Mouse (Mus musculus): ENCODE measurements at regions not wholly inside any gene's neighbourhood (a gene's known extent, or its start where the extent isn't known, plus 50 kb on each side); places are given as distances from the start of the nearest gene placed in this dataset.

GRCm38 (mm10) chr5:51397528-51397927, 170.0 kb downstream of the Ppargc1a start:
- DNase-seq (ENCODE audit: low spot score in 2 of 2) = no peak

- no peak for DNase-seq (ENCODE audit: low spot score in 2 of 2)
These were observed 176.2 kb downstream of the Ppargc1a start for GRCm38 (mm10) chr5:51391319-51391718.

GRCm38 (mm10) chr5:51387751-51388150, 179.8 kb downstream of the Ppargc1a start:
- no peak for DNase-seq (ENCODE audit: low spot score in 2 of 2)

GRCm38 (mm10) chr5:51386409-51386808, 181.1 kb downstream of the Ppargc1a start:
- no peak for DNase-seq (ENCODE audit: low spot score in 2 of 2)

- no peak for DNase-seq (ENCODE audit: low spot score in 2 of 2)
These were observed 183.2 kb downstream of the Ppargc1a start for GRCm38 (mm10) chr5:51384278-51384677.

GRCm38 (mm10) chr5:51359101-51359500, 208.4 kb downstream of the Ppargc1a start:
- DNase-seq (ENCODE audit: low spot score in 2 of 2) = peak in 1 of 2 experiments; percentile 30

GRCm38 (mm10) chr5:51348256-51348655, 219.3 kb downstream of the Ppargc1a start:
- DNase-seq (ENCODE audit: low spot score in 2 of 2) = peak in 1 of 2 experiments; percentile 7

- DNase-seq (ENCODE audit: low spot score in 2 of 2) = no peak
These were observed 238.4 kb downstream of the Ppargc1a start for GRCm38 (mm10) chr5:51329142-51329541.

GRCm38 (mm10) chr5:51289191-51289590, 278.3 kb downstream of the Ppargc1a start:
- no peak for DNase-seq (ENCODE audit: low spot score in 2 of 2)

GRCm38 (mm10) chr5:51288234-51288633, 279.3 kb downstream of the Ppargc1a start:
- no peak for DNase-seq (ENCODE audit: low spot score in 2 of 2)

GRCm38 (mm10) chr5:51241156-51241555, 326.4 kb downstream of the Ppargc1a start:
- DNase-seq (ENCODE audit: low spot score in 2 of 2) = no peak

GRCm38 (mm10) chr5:51234004-51234355, 333.5 kb downstream of the Ppargc1a start:
- no peak for DNase-seq (ENCODE audit: low spot score in 2 of 2)

GRCm38 (mm10) chr5:51233271-51234003, 334.1 kb downstream of the Ppargc1a start:
- no peak for DNase-seq (ENCODE audit: low spot score in 2 of 2)

GRCm38 (mm10) chr5:51229806-51230205, 337.7 kb downstream of the Ppargc1a start:
- DNase-seq (ENCODE audit: low spot score in 2 of 2) = no peak

- DNase-seq (ENCODE audit: low spot score in 2 of 2) = no peak
These were observed 339.5 kb downstream of the Ppargc1a start for GRCm38 (mm10) chr5:51227996-51228395.

GRCm38 (mm10) chr5:51203266-51203665, 364.3 kb downstream of the Ppargc1a start:
- no peak for DNase-seq (ENCODE audit: low spot score in 2 of 2)

GRCm38 (mm10) chr5:51202525-51203215, 364.9 kb downstream of the Ppargc1a start:
- DNase-seq (ENCODE audit: low spot score in 2 of 2) = no peak

- DNase-seq (ENCODE audit: low spot score in 2 of 2) = no peak
These were observed 370.9 kb downstream of the Ppargc1a start for GRCm38 (mm10) chr5:51196393-51197347.

- DNase-seq (ENCODE audit: low spot score in 2 of 2) = no peak
These were observed 376.9 kb downstream of the Ppargc1a start for GRCm38 (mm10) chr5:51190661-51191060.

GRCm38 (mm10) chr5:51169828-51170227, 397.7 kb downstream of the Ppargc1a start:
- no peak for DNase-seq (ENCODE audit: low spot score in 2 of 2)

- no peak for DNase-seq (ENCODE audit: low spot score in 2 of 2)
These were observed 399.3 kb downstream of the Ppargc1a start for GRCm38 (mm10) chr5:51168206-51168605.

- no peak for DNase-seq (ENCODE audit: low spot score in 2 of 2)
These were observed 410.6 kb downstream of the Ppargc1a start for GRCm38 (mm10) chr5:51156901-51157300.
